Mouse (Mus musculus) frontal cortex, postnatal 36 days (tissue): ENCODE measurements at regions not wholly inside any gene's neighbourhood (a gene's known extent, or its start where the extent isn't known, plus 50 kb on each side); places are given as distances from the start of the nearest gene placed in this dataset.

Experiments used
- DNase-seq, 2 experiments: peaks; one replicate each; pipeline ENCODE4 v3.0.0; 2022; ENCODE audit warnings: low spot score in 2 of 2

DNA sequence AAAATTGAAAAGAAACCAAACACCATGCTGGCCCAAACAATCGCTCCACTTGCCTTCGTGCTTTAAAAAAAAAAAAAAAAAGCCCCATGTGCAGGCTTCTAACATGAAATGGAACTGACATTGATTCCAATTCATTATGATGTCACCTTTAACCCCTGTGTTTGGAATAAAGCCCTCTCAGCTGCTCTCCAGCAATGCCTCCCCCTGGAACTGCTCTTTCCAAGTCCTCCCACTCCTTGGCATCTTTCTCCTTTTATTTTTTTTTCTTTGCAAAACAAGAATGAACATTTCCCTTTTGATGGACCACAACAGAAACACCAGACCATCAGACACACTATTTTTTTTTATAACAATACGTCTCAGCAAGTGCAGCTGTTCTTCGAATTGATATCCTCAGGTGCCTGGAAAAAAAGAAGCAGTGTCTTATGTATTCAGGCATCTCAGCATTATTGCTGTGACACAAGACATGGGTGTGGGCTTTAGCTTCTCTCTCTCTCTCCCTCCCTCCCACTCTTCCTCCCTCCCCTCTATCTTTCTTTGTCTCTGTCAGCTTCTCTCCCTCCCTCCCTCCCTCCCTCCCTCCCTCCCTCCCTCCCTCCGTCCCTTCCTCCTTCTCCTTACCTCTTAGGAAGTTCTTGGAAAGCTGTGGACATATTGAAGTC is 152.3 kb upstream of the Pitrm1 start:
- no peak for DNase-seq

DNA sequence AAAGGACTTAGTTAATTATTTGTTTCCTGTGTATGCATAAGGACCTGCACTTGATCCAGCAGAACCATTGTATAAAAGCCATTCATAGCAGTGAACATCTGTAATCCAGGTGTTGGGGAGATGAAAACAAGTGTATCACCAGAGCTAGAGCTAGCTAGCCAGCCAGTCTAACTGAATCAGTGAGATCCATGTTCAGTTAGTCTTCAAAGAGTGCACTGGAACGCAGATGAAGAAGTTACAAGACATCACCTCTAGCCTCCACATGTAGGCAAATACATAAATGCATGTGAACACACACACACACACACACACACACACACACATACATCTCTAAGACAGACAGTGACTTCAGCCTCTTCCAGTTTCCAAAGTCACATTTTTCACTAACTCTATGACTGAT is 150.3 kb upstream of the Pitrm1 start:
- DNase-seq: no peak

DNA sequence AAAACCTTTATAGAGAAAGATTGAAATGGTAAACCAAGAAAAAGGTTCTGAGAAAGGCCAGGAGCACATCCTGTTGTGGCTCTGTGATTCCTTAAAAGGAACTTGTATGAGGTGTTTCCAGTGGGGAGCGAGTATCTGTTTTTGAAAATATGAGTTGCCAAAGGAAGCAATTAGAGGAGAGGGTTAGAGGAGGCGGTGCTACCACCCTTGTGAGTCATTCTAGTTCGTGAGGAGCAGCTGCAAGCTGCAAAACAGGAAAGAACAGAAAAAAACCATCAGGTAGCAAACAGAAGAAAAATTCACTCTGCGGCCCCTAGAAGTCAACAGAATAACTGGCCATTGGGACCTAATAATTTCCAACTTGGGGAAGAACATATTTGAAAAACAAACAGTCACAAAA is 116.1 kb upstream of the Pitrm1 start:
- no peak for DNase-seq

DNA sequence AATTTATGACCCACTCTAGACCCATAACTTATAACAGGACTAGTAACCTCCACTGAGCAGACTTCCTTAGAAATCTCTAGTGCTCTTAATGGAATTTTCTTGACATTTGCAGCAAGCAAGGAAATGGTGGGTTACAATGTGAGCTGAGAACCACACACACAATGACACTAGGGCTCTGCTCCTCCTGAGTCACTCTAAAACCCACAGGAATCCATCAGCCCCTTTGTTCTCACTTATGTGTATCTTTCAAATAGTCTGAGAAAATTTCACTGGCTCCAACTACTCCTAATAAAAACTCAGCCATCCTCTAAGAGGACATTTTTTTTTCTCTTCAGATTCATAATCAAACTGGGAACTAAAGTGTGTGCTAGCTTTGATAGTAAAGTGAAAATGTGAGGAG is 101.0 kb upstream of the Pitrm1 start:
- DNase-seq: no peak

DNA sequence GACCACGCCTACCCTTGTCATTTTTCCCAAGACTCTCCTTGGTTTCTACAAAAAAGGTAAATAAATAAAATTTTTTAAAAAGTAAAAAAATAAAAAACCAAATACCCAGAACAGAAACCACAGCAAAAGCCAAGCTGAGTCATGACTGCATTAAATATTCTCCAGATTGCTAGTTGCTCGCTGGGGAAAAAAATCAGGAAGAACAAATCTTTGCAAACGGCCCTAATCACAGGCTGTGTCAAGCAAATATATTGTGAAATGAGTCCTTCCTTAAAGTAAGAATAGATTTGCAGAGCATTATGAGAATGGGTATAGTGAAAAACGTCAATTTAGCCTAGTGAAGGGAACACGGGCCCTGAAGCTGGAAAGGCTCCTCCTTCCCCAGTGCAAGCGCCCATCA is 86.6 kb upstream of the Pitrm1 start:
- no peak for DNase-seq

DNA sequence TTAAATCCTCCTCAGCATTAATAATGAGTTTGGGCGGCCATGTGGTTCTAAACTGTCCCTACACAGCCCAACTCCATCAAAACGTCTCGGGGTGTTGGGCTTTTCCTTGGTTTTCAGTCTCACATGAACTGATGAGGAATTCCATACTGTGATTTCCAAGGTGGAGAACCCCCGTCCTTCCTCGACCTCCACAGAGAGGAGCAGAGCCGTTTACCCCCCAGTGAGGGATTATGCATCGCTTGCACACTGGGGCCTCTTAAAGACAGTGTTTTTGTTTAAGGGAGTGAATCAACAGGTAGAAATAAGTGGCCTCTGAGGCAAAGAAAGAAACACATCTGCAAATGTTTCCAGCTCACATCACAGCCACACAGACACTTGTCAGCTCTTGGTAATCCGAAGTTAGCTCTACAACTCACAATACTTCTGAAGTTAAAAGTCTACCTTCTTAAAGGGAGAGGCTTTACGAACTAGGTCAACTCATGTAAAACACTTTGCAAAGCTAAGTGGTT is 82.0 kb upstream of the Pitrm1 start:
- no peak for DNase-seq

DNA sequence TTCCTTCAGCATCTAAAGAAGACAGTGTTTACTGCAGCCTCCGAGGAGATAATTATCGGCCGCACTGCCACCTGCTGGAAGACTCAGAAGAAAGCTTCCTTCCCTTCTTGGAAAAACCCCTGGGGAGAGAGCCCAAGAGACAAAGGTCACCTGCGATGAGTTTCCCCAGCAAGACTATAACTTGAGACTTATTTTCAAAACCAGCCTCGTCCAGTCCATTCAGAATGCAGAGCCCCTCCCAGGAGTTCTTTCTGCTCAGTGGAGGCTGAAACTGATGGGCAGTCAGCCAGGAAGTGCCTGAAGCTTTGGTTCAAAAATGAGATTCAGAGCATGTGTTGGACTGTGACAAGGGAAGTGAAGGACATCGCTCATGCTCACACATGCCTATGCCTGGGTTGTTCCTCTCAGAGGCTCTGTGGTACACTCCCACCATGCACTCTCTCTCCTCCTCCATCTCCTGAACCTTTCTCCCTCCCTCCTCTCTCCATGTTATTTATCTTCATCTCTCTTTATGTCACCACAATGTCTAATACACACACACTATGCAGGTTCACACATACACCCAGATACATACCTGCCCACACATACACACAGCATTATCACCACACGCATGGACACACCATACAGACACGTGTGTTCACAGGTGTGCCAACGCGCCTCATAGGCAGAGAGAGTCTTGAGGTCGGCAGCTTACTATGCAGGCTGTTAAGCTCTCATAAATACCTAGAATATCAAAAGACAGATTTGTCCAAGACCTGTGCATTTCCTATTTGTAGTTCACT is 78.3 kb upstream of the Pitrm1 start:
- peak; percentile 66 to 70 for DNase-seq

DNA sequence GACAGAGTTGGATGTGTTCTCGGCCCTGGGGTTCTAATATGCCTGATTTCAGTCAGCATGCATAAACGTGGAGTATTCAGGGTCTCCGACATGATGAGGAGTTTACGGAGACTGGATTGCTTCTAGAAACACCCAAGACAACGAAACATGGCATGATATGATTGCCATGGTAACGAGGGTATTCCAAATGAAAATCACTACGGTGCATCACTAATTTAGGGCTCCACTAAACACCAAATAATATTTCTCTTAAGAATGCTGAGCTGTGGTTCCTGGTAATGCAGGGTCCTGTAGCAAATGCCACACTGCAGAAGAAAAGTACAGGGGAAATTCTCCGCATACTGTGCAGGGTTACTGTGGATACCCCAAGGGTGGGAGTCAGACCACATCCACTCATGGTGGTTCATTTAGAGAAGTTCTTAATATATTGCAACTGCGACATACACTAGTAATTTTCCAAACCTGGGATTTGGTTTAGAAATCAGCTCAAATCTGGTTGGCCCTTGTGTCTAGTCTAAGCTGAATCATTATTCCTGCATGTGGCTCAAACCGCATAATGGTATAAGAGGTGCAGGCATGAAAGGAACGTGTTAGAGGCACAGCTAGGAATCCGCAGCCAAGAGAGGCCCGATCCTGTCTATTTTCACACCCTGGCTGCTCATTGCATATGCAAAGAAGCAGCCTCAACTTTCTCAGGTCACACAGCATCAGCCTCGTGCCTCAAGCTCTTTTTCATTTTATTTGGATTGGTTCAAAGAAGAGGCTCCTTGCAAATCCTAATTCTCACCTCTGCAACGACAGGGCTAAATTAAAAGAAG is 77.5 kb upstream of the Pitrm1 start:
- peak in 1 of 2 experiments; percentile 55 for DNase-seq

DNA sequence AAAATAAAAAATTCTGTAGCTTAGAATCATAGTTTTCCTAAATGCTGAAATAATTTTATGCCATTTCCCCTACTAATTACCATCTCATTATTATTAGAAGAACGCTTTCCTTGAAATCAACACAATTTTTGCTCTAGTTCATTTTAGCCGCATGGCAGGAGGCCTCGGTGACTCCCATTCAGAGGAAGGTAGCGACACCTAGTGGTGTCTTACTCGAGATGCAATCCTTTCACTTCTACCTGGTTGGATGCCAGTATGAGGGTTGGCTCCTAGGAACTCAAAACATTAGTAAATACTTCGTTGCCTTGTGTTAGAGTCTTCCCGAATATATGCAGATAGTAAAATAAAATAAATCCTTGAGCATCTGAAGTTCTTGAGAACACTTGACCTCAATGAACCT is 76.3 kb upstream of the Pitrm1 start:
- DNase-seq: peak in 1 of 2 experiments; percentile 84

DNA sequence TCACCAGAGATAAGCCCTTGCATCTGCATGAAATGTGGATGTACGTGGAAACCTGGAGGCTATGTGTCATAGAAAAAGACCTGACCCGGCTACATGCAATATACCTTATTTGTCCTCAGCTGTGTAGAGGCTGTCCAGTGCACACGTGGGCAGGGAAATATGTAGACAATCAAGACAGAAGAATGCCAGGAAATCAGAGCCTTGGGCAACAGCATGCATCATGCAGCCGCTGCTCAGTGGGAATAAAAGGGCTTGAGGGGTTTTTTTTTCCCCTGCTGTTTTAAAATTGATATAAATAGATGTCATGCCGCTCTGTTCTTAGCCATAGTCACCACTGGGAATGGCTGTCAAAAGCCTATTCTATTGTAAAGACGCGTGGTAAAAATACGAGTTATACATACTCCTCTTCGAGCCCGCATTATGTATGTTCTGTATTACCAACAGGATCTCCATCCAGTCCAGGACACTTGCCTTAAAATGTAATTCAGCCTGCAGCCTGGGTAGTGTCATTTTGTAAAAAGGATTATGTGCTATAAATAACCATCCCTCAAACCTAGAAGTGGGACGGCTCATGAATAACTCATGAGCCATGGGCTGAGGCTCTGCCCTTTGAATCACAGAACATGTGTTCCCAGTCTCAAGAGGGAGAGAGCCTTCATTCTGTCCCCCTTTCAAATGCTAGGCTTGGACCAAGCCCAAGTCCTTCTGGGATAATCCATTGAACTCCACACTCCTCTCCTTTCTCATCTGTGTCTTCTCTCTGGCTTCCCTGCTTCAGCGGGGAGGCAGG is 74.4 kb upstream of the Pitrm1 start:
- DNase-seq: peak in 1 of 2 experiments; percentile 63

DNA sequence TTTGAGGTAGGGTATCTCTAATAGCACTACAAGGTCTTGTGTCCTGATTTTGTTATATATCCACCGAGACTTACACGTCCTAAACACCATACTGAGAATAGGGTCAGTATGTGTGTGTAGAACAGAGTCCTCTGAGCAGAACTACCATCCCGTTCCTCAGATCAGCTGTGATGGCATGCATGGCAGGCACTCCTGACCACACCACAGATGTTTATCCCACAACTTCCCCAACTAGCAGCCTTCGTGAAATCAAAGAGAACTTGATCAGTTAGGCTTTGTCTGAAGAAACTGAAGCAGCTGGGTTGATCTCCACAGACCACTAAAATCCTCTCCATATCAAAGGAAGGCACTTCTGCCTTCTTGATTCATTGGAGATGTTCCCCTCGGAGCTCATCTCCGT is 68.3 kb upstream of the Pitrm1 start:
- DNase-seq: no peak

DNA sequence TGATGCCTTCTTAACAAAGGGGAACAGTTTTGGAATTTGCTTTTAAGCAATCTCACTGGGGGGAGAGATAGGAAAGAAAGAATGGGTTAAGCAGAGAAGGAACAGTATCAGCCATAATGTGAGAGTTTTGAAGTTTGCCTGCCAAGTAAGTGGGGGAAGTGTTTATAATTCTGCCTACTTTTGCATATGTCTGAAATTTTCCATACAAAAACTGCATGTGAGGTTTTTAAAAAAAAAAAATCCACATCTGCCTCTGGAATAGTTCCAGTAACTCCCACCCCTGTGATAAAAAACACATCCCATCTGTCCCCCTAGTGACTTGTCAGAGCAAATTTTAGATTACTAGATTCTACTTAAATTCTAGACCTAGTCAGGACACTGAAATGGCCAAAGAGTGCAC is 63.5 kb upstream of the Pitrm1 start:
- peak in 1 of 2 experiments; percentile 72 for DNase-seq

DNA sequence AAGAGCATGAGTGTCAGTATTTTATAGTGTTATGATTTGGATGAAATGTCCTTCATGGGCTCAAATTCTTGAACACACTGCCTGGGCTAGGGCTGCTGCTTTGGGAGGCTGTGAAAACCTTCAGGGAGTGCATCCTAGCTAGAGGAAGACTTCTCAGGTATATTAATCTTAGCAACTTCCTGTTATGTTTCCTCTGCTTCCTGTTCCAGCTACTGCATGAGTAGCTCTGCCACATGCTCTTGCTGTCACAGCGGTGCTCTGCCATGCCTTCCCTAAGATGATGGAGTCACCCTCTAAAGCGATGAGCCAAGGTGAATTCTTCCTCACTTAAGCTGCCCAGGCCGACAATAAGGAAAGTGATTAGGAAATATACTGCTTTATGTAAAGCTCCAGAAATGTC is 60.1 kb upstream of the Pitrm1 start:
- no peak for DNase-seq

DNA sequence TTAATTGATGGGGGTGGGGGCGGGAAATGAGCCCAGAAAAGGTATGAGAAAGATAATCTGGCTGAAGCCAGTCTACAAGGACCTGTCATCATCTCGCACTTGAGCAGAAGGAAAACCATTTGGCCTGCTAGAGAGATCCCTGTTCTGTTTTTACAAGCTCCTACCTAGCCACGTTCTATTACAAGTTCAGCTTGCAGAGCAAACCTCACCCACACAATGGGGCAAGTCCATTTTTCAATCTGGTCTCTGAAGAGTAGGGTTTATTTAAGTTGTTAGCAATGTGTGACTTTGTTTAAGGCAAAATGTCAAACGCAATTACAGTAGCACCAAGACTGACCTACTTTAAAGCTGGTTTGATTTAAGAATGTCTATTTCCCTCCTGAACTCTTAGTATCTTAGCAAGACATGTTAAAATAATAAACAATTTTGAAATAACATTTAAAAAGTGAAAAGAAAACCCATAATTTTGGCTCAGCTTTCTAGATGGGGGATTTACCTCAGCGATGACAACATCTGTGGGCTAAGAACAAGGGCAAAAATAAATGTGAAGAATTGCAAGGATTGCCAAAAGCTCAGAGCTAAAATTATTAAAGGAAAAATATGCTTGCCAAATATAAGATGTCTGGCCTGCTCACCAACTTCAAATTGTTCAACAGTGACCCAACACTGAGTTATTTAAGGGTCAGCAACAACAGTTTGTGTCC is 54.9 kb upstream of the Pitrm1 start:
- peak in 1 of 2 experiments; percentile 47 for DNase-seq
